Mouse (Mus musculus) T-helper 2 cell (primary cell): ENCODE measurements around the gene Nr2f2.

ENCODE experiments used
- in situ Hi-C: fragments of 300-600 bp; cut with MboI, MseI; formaldehyde crosslinking; loops from one replicate; pipeline ENCODE4 v1.15.1; 2025; ENCODE audit warnings: high pct_unique_total_duplicates

Gene Nr2f2

DNA sequence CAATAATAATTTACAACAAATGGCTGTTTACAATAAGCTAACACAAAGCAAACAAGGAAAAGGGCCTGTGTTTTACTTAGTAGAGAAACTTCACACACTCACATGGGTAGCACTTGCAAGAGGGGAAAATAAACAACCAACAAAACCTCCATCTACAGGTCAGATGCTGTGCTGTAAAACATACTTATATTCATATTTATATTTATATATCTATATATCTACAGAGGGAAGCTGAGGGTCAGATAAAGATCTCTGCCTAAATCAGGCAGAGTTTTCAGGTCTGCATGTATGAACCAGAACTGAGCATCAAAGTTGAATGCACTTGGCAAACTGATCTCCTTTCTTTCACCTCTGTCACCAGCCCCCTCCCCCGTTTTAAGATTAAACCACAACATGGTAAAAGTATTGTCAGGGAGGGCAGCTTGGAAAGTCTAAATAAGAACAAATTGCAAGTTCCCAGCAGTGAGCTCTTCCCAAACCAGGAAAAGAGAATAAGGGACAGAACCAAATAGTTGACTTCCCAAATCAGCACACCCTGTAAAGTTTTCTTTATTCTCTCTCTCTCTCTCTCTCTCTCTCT lies 14.5 kb downstream of the Nr2f2 start:
- in situ Hi-C loops = no loop called here

DNA sequence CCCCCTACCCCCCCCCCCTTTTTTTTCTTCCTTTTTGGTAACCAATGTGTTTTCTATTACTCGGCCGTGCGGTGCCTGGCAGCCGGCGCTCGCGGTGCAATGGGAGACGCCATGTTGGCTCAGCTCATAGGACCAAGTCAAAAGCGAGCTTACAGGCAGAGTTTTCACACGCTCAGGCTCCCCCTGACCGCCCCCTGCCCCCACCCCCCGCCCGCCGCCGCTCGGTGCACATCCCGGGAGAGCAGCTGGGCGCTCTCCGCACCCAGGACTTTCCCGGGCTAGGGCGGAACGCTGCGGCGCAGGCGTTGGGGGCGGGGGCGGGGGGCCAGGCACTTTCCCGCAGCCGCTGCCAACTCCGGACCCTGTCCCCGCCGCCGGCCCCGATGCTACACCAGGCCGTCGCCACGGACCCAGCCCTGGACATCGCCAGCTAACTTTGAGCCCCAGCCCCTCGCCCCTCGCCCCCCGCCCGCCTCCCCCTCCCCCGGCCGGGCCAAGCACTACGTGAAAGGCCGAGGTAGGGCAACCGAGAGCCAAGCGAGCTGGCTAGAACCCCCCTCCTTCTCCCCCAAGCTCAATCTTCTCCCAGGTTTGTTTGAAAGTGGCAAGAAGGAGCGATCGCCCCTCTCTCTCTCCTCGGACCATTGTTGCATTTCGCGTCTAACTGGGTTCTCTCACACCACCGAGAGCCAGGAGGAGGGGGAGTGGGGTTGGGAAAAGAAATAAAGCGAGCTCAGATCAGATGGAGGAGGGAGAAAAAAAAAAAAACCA lies 15.6 kb downstream of the Nr2f2 start:
- in situ Hi-C loops = no loop called here

DNA sequence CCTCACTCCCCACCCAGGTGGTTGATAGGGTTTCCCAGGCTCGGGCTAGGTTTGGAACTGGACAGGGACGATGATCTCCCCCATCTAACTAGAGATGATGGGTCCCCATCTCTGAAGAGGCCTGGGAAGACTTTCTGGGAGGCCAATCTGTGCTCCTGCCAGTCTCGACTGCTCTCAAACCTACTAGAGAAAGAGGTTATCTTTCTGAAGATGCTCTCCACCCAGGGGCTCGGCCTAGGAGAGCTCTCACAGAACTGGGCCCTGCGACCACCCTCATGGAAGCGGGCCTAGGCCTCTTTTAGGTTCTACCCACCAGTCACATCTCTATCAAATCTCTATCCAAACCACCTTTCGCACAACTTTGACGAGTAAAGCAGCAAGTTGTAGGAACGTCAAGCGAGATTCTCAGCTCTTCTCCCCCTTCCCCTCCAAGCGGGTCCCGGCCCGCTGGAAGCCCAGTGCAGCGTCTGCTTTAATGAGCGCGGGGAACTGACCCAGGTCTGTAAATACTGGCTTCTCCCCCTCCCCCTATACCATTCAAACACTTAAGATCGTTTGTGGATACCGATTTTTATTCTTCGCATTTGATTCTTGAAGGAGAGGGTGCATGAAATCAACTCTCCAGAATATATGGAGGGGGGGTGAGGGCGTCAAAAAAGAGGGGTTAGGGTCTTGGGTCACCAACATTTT lies 16.4 kb downstream of the Nr2f2 start:
- in situ Hi-C loops = no loop called here

GRCm38 (mm10) chr7:70348977-70349615 lies 17.4 kb downstream of the Nr2f2 start:
- in situ Hi-C loops = no loop called here

DNA sequence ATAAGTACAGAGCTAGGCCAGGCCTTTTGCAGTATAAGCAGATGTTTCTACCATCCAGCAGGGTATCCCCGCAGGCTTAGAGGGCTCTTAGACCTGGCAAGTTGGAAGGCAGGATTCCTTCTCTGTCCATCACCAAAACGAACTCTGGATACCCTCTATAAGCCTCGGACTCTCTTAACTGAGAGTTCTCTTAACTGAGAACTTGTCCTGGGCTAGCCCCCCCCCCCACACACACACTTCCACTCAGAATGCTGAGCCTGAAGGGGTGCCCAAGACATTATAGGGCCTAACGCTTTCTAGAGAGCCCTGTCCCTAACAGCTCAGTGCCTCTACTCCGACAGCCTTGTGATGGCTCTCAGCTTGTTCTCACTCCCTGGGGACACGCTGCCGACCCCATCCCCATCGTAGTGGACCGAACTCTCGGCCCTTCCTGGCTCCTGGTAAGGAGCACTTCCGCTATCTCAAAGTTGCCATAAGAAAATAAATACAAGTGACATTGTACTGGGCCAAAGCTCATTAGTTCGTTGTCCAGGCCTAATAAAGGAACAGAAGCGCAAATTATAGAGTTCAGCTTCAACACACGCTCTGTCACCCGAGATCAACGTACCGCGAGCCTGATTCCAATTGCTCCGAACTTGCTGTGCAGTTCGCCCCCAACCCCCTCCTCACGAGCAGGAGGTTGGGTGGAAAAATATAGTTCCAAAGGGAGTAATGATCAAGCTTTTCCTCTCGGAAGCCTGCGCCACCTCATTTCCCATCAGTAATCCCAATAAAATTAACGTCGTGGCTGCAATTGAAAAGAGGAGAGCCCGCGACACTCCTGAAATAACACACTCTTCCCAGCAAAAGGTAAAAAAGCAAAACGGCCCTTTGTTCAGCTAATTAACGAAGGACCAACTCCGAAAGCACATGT lies 18.2 kb downstream of the Nr2f2 start:
- in situ Hi-C loops = no loop called here

DNA sequence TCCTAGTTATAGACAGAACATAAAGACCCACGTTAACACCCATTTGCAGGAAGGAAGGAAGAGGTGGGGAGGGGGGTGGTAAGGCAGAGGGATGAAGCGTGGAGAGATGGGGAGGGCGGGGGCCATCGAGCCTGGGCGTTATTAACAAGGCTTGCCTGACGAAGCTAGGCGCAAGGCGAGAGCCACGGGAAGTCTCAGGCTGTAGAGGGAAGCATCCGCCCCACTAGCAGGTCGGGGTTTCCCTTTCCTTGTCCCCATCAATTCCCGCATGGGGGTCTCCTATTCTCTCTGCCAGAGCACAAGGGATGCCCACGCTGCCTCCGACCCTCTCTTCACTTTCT lies 18.9 kb downstream of the Nr2f2 start:
- in situ Hi-C loops = no loop called here

GRCm38 (mm10) chr7:70346951-70347617 lies 19.5 kb downstream of the Nr2f2 start:
- in situ Hi-C loops = no loop called here

- in situ Hi-C loops = no loop called here
Measured at GRCm38 (mm10) chr7:70346010-70346536, 20.5 kb downstream of the Nr2f2 start.

GRCm38 (mm10) chr7:70343426-70343825 lies 23.1 kb downstream of the Nr2f2 start:
- in situ Hi-C loops = no loop called here

DNA sequence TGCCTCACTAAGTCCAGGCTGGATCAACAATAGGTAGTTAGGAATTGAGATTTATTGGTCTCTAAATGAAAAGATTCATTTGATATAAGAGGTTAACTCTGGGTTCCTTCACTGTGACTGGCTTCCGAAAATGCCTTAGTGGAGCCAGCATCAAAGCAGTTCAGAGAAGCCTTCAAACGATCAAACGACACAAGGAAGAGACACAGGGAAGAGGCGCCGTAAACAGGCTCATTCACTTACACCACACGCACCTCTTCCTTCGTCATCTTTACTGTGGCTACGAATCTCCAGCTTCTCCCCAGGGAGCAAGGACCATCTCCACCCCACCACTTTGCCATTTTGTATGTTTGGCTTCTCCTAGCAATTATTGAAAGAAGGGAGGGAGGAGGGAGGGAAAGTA lies 23.8 kb downstream of the Nr2f2 start:
- in situ Hi-C loops = no loop called here

DNA sequence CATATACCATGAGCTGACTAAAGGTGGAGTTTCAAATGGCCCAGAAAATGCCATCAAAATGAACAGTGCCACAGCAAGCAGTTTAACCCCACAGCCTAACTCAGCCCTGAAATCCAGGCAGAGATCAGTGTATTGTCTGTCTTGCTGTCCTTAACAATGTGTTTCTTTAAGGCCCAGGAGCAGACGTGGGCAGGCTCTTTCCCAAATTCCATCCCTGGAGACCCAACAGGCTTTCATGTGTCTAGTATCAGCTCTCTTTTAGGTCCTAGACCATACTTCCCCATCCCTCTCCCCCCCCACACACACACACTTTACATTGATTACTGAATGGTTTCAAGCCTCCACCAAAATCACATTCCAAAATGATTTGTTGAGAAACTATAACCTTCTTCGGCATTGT lies 24.5 kb downstream of the Nr2f2 start:
- in situ Hi-C loops = no loop called here

DNA sequence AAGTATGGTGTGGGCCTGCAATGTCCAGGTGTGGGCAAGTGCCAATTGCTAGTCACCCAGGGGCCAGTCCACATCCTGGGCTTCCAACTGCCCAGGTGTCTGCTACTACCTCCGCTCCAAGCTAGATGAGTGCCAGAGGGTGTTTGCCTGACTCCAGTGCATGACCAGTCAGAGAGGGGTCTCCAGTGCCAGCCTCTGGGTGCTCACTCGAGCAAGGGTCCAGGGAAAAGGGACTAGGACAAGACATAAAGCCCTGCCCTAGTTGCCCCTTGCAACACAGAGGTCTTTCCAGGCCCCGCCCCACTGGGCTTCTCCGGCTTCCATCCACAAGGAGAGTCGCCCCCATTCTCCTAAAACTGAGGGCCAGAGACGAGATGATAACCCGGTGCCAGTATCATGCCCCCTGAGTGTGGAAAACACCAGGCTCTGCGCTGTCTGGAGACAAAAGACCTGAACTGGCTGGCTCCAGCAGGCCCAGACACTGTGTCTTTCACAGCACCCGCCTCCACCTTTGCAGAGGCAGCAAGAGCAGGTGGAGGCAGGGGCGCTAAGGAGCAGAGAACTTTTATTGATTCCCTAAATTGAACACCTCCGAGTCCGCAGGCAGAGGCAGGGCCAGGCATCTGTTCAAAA lies 26.4 kb downstream of the Nr2f2 start:
- in situ Hi-C loops = no loop called here

GRCm38 (mm10) chr7:70338265-70338640 lies 28.3 kb downstream of the Nr2f2 start:
- in situ Hi-C loops = no loop called here

DNA sequence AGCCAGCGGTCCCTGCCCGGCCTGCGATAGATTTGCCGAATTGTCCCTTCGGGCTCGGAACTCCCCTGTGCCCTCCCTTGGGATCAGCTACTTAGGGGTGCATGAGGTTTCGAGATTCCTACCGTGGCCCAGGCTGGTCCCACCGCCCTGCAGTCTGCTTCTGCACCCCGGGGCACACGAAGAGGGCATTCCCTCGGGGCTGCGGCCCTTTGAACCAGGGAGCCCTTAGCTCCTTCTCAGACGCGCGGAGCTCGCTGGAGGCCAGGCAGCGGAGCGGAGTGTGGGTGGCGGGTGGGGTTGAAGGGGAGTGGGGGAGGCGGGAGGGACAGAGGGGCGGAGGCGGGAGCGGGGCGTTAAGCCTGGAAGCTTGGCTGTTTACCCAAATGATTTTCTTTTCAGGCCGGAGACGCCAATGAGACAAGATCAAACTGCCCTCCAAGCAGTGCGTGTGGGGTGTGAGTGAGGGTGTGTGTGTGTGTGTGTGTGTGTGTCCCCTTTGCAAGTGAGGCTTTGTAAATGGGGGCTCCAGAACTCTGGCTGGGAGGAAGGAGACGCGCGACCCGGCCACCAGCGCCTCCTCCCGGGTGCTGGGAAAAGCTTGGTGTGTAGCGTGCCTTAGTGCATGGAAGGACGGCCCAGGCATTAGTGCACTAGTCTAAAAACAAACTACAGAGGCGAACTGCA lies 28.8 kb downstream of the Nr2f2 start:
- in situ Hi-C loops = no loop called here

- in situ Hi-C loops = no loop called here
Measured at GRCm38 (mm10) chr7:70336571-70337240, 29.8 kb downstream of the Nr2f2 start.

DNA sequence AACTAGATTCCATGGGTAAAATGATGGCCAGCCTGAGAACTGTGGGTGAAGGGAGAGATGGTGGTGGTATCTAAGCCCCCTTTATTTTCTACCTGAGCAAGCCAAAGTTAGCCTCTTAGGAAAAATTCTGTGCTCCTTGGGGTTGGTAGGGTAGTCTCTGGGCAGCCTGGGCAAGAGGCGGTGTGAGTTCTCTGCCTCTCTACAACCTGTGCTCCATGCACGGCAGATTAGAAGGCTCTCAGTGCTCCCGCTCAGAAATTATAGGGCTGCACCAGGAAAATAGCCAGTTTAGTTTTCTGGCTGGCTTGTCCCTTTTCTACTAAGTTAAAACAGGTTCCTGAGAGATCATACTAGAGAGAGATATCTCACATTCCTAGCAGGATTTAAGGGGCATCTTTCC lies 30.4 kb downstream of the Nr2f2 start:
- in situ Hi-C loops = no loop called here

- in situ Hi-C loops = no loop called here
Measured at GRCm38 (mm10) chr7:70335411-70335810, 31.1 kb downstream of the Nr2f2 start.

- in situ Hi-C loops = no loop called here
Measured at GRCm38 (mm10) chr7:70334836-70335235, 31.7 kb downstream of the Nr2f2 start.

DNA sequence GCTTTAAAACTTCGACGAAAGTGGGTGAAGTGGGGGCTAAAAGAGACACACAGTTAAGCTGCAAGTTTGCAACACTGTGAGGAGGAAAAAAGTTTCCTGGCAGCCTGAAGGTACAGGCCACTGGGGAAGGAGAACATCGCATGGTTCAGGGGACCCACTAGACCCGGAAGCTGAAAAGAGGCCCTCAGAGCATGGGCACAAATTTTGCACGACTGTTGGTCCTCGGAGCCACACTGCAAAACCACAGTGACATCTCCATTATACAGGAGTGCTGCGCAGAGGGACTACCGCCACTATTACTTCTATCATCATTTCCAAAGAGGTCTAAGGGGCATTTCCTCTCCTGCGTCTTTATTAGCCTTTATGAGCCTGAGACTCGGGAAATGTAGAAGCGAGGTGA lies 32.7 kb downstream of the Nr2f2 start:
- in situ Hi-C loops = no loop called here
